Mouse (Mus musculus) ES-Bruce4 (cell line): ENCODE results near the gene Tssk6.

Experiments
- CTCF ChIP-seq: IDR thresholded peaks from one replicate; pipeline ENCODE4 v1.8.1; 2011; ENCODE audit warnings: low read depth, low read length
- EP300 ChIP-seq: IDR thresholded peaks from 2 replicates; pipeline ENCODE4 v1.6.1; 2011; ENCODE audit warnings: low read depth, low read length; ENCODE audit not compliant: insufficient read depth

- TF ChIP-seq EP300 (no peak), CTCF (no peak)
Measured at GRCm38 (mm10) chr8:69861251-69861650, 40.7 kb upstream of the Tssk6 start.
